In genomic region chr9:71543443-71544222, GRCm38 (mm10) we compare ENCODE assay signal across 8 mouse cellular contexts. TPM values are rescaled to one million over a fixed set of nuclear protein-coding genes. Genes with fewer than 3 reads are reported as not detected.
DNase-seq lines count a peak whose midpoint lies in the region; ATAC-seq lines count a peak whose summit lies in the region.

No protein-coding gene starts in this region.

- peaks cover 5% of the 10 kb centered on the region; the same call in 1 of the 2 replicates for H3K27me3 ChIP-seq in hindbrain, embryonic 13.5 days

- 0 out of 2 replicates have a peak overlapping the region, but pooled peaks have one; percentile 19 for H3K4me2 ChIP-seq in hindbrain, embryonic 13.5 days

- no peak overlapping the region for H3K4me3 ChIP-seq in hindbrain, embryonic 13.5 days

- H3K9me3 ChIP-seq in hindbrain, embryonic 13.5 days = no peaks in the 10 kb centered on the region

- DNase-seq in NIH3T3 (ENCODE audit: low read depth) = peak; percentile 92
- peak; percentile 45 for DNase-seq in cerebellum, adult 9-11 months
- peak; percentile 75 for DNase-seq in frontal cortex, postnatal 25 days (ENCODE audit: low spot score in 2 of 2)
- peak; percentile 66 to 86 for DNase-seq in layer of hippocampus, postnatal 14 days (ENCODE audit: low spot score in 2 of 2)
- peak; percentile 91 for DNase-seq in lung, postnatal 36 days
- peak; percentile 66 for DNase-seq in right cerebral cortex, adult 18-20 months
- DNase-seq in urinary bladder, adult 18-20 months (ENCODE audit: low spot score in 2 of 2) = peak; percentile 61 to 70

- ATAC-seq in hindbrain, embryonic 13.5 days (ENCODE audit: low FRiP score) = peak; percentile 90

- no peak overlapping the region for H3K27ac ChIP-seq in hindbrain, embryonic 13.5 days

- H3K4me1 ChIP-seq in hindbrain, embryonic 13.5 days (replicated peaks) = peaks cover 3% of the 10 kb centered on the region

- 17% methylated on average over 19 of the region's 19 CpGs for WGBS in hindbrain, embryonic 13.5 days

- no peak overlapping the region for H3K9ac ChIP-seq in hindbrain, embryonic 13.5 days

- no peaks in the 10 kb centered on the region for H3K36me3 ChIP-seq in hindbrain, embryonic 13.5 days

RNA-seq across cellular contexts. Expression of gene Myzap, which starts 48.5 kb away (rescaled TPM):
- polyA plus RNA-seq in hindbrain, embryonic 13.5 days (2015; fragmentation: Nextera tagmentation; extraction: Ambion mirVana) = 3.2 and 3.7 TPM in 2 replicates
- 1 to 10 TPM; 1.0 to 1.1 TPM for total RNA-seq in layer of hippocampus, postnatal 14 days (2021)

RNA-seq across cellular contexts. Expression of gene Polr2m, which starts 57.9 kb away (rescaled TPM):
- polyA plus RNA-seq in hindbrain, embryonic 13.5 days (2015; fragmentation: Nextera tagmentation; extraction: Ambion mirVana) = 320 and 335 TPM in 2 replicates
- total RNA-seq in layer of hippocampus, postnatal 14 days (2021) = 100 to 1,000 TPM; 152 to 155 TPM
